Mouse (Mus musculus): ENCODE data around the gene Dedd. TPM values are rescaled to one million over a fixed set of nuclear protein-coding genes. Genes with fewer than 3 reads are reported as not detected.
"Not testable (repeated sequence)": the region's sequence is repeated elsewhere in the genome, so short reads cannot be mapped to it uniquely, and the experiment has no call there.

Gene Dedd
- polyA plus RNA-seq, 2 experiments: 15.3 to 18.9 TPM

- H3K9me3 ChIP-seq (ENCODE audit: control insufficient read depth, low read length): no peaks in the 10 kb centered on the region
- no peaks in the 10 kb centered on the region for H3K27me3 ChIP-seq (ENCODE audit: control insufficient read depth, insufficient read depth, low read length)
- peaks cover 12 to 13% of the 10 kb centered on the region in 2 experiments for H3K4me1 ChIP-seq (replicated peaks; ENCODE audit: control insufficient read depth in 2 of 2, insufficient read depth in 2 of 2, low read length in 1 of 2)
- ATAC-seq (ENCODE audit: insufficient read depth) (no peak), DNase-seq (ENCODE audit: low read depth in 3 of 3, low spot score in 3 of 3) (no peak)
- H3K4me3 ChIP-seq (ENCODE audit: insufficient read depth in 1 of 2, low read depth in 2 of 2, low read length in 2 of 2): no peak overlapping the region
- H3K27ac ChIP-seq: no peak overlapping the region
- H3K9ac ChIP-seq (replicated peaks): no peak overlapping the region
- no peak for TF ChIP-seq CTCF (IDR thresholded peaks at IDR 0.05; ENCODE audit: low read depth)
- TF ChIP-seq EP300 (IDR thresholded peaks at IDR 0.05; ENCODE audit: low read depth): no peak
- no peaks in the 10 kb centered on the region for H3K36me3 ChIP-seq (replicated peaks; ENCODE audit: control insufficient read depth, insufficient read depth, low read depth)
- WGBS (ENCODE audit: insufficient replicate concordance): 78% methylated on average over 2 of the region's 2 CpGs
- H3K4me2 ChIP-seq (ENCODE audit: low read depth): no peak overlapping the region
These were observed 3.4 kb upstream of the Dedd start for GRCm38 (mm10) chr1:171325571-171325970.

GRCm38 (mm10) chr1:171326588-171326987 is 2.4 kb upstream of the Dedd start:
- 52% methylated on average over 4 of the region's 4 CpGs for WGBS (ENCODE audit: insufficient replicate concordance)
- not testable (repeated sequence) for H3K4me2 ChIP-seq (ENCODE audit: low read depth); H3K36me3 ChIP-seq (replicated peaks; ENCODE audit: control insufficient read depth, insufficient read depth, low read depth); DNase-seq (ENCODE audit: low read depth in 3 of 3, low spot score in 3 of 3); H3K4me3 ChIP-seq (ENCODE audit: insufficient read depth in 1 of 2, low read depth in 2 of 2, low read length in 2 of 2); ATAC-seq (ENCODE audit: insufficient read depth); H3K27me3 ChIP-seq (ENCODE audit: control insufficient read depth, insufficient read depth, low read length); H3K9ac ChIP-seq (replicated peaks); H3K27ac ChIP-seq; H3K9me3 ChIP-seq (ENCODE audit: control insufficient read depth, low read length)
- H3K4me1 ChIP-seq (replicated peaks; ENCODE audit: control insufficient read depth in 2 of 2, insufficient read depth in 2 of 2, low read length in 1 of 2): peaks cover 13 to 19% of the 10 kb centered on the region in 2 experiments

GRCm38 (mm10) chr1:171328244-171328643 is 701 bp upstream of the Dedd start:
- no peaks in the 10 kb centered on the region for H3K27me3 ChIP-seq (ENCODE audit: control insufficient read depth, insufficient read depth, low read length)
- peak overlapping the region; percentile 84 for H3K4me2 ChIP-seq (ENCODE audit: low read depth)
- peak overlapping the region; percentile 83 for H3K27ac ChIP-seq
- H3K9me3 ChIP-seq (ENCODE audit: control insufficient read depth, low read length): no peaks in the 10 kb centered on the region
- TF ChIP-seq CTCF (IDR thresholded peaks at IDR 0.05; ENCODE audit: low read depth): no peak
- TF ChIP-seq EP300 (IDR thresholded peaks at IDR 0.05; ENCODE audit: low read depth): no peak
- H3K4me1 ChIP-seq (replicated peaks; ENCODE audit: control insufficient read depth in 2 of 2, insufficient read depth in 2 of 2, low read length in 1 of 2): peaks cover 13 to 17% of the 10 kb centered on the region in 2 experiments
- peak overlapping the region; percentile 96 for H3K9ac ChIP-seq (replicated peaks)
- WGBS (ENCODE audit: insufficient replicate concordance): 24% methylated on average over 9 of the region's 9 CpGs
- peak overlapping the region; percentile 73 to 82 for H3K4me3 ChIP-seq (ENCODE audit: insufficient read depth in 1 of 2, low read depth in 2 of 2, low read length in 2 of 2)
- H3K36me3 ChIP-seq (replicated peaks; ENCODE audit: control insufficient read depth, insufficient read depth, low read depth): no peaks in the 10 kb centered on the region
- ATAC-seq (ENCODE audit: insufficient read depth) (no peak), DNase-seq (ENCODE audit: low read depth in 3 of 3, low spot score in 3 of 3) (no peak)

GRCm38 (mm10) chr1:171329433-171330215 is 679 bp downstream of the Dedd start:
- H3K4me3 ChIP-seq (ENCODE audit: insufficient read depth in 1 of 2, low read depth in 2 of 2, low read length in 2 of 2): peak overlapping the region; percentile 73 to 82
- H3K4me1 ChIP-seq (replicated peaks; ENCODE audit: control insufficient read depth in 2 of 2, insufficient read depth in 2 of 2, low read length in 1 of 2): peaks cover 13 to 17% of the 10 kb centered on the region in 2 experiments
- peak overlapping the region; percentile 84 for H3K4me2 ChIP-seq (ENCODE audit: low read depth)
- ATAC-seq (ENCODE audit: insufficient read depth) (peak; percentile 37; the same call in 1 of the 2 replicates), DNase-seq (ENCODE audit: low read depth in 3 of 3, low spot score in 3 of 3) (no peak)
- H3K9me3 ChIP-seq (ENCODE audit: control insufficient read depth, low read length): no peaks in the 10 kb centered on the region
- 1% methylated on average over 61 of the region's 61 CpGs for WGBS (ENCODE audit: insufficient replicate concordance)
- no peak for TF ChIP-seq CTCF (IDR thresholded peaks at IDR 0.05; ENCODE audit: low read depth)
- TF ChIP-seq EP300 (IDR thresholded peaks at IDR 0.05; ENCODE audit: low read depth): no peak
- no peaks in the 10 kb centered on the region for H3K36me3 ChIP-seq (replicated peaks; ENCODE audit: control insufficient read depth, insufficient read depth, low read depth)
- peak overlapping the region; percentile 96 for H3K9ac ChIP-seq (replicated peaks)
- H3K27me3 ChIP-seq (ENCODE audit: control insufficient read depth, insufficient read depth, low read length): no peaks in the 10 kb centered on the region
- peak overlapping the region; percentile 83 for H3K27ac ChIP-seq

- Histone ChIP-seq H3K4me1 (replicated peaks; ENCODE audit: control insufficient read depth in 2 of 2, insufficient read depth in 2 of 2, low read length in 1 of 2) (peaks cover 13 to 17% of the 10 kb centered on the region in 2 experiments), H3K9ac (replicated peaks) (peak overlapping the region; percentile 96), H3K27me3 (ENCODE audit: control insufficient read depth, insufficient read depth, low read length) (no peaks in the 10 kb centered on the region), H3K4me3 (ENCODE audit: insufficient read depth in 1 of 2, low read depth in 2 of 2, low read length in 2 of 2) (peak overlapping the region; percentile 73 to 82), H3K27ac (peak overlapping the region; percentile 83), H3K36me3 (replicated peaks; ENCODE audit: control insufficient read depth, insufficient read depth, low read depth) (no peaks in the 10 kb centered on the region), H3K4me2 (ENCODE audit: low read depth) (peak overlapping the region; percentile 84), H3K9me3 (ENCODE audit: control insufficient read depth, low read length) (no peaks in the 10 kb centered on the region)
- ATAC-seq (ENCODE audit: insufficient read depth) (no peak), DNase-seq (ENCODE audit: low read depth in 3 of 3, low spot score in 3 of 3) (no peak)
- TF ChIP-seq EP300 (IDR thresholded peaks at IDR 0.05; ENCODE audit: low read depth) (no peak), CTCF (IDR thresholded peaks at IDR 0.05; ENCODE audit: low read depth) (no peak)
- WGBS (ENCODE audit: insufficient replicate concordance): 1% methylated on average over 4 of the region's 4 CpGs
These were observed 1.2 kb downstream of the Dedd start for GRCm38 (mm10) chr1:171330216-171330560.
